Mouse (Mus musculus): ENCODE data around the gene Gucy2c. TPM values are rescaled to one million over a fixed set of nuclear protein-coding genes. Genes with fewer than 3 reads are reported as not detected.

The Gucy2c gene
- total RNA-seq, 2 experiments from 2014 or later, result 0.26 to 0.47 TPM

GRCm38 (mm10) chr6:136742352-136743118 lies 39.0 kb downstream of the Gucy2c start:
- DNase-seq (ENCODE audit: low spot score in 2 of 2), result peak; percentile 86 to 91

GRCm38 (mm10) chr6:136741281-136741680 lies 40.3 kb downstream of the Gucy2c start:
- DNase-seq (ENCODE audit: low spot score in 2 of 2), result no peak

GRCm38 (mm10) chr6:136735766-136736165 lies 45.8 kb downstream of the Gucy2c start:
- no peak for DNase-seq (ENCODE audit: low spot score in 2 of 2)

- DNase-seq (ENCODE audit: low spot score in 2 of 2), result no peak
These were observed 53.4 kb downstream of the Gucy2c start for GRCm38 (mm10) chr6:136728144-136728543.

GRCm38 (mm10) chr6:136723171-136723570 lies 58.4 kb downstream of the Gucy2c start:
- no peak for DNase-seq (ENCODE audit: low spot score in 2 of 2)

- no peak for DNase-seq (ENCODE audit: low spot score in 2 of 2)
These were observed 59.0 kb downstream of the Gucy2c start for GRCm38 (mm10) chr6:136722565-136722964.

GRCm38 (mm10) chr6:136721925-136722324 lies 59.6 kb downstream of the Gucy2c start:
- DNase-seq (ENCODE audit: low spot score in 2 of 2), result peak; percentile 53 to 67

GRCm38 (mm10) chr6:136720436-136720835 lies 61.1 kb downstream of the Gucy2c start:
- no peak for DNase-seq (ENCODE audit: low spot score in 2 of 2)

GRCm38 (mm10) chr6:136715881-136716431 lies 65.6 kb downstream of the Gucy2c start:
- DNase-seq (ENCODE audit: low spot score in 2 of 2), result no peak

GRCm38 (mm10) chr6:136714097-136714496 lies 67.5 kb downstream of the Gucy2c start:
- no peak for DNase-seq (ENCODE audit: low spot score in 2 of 2)

- DNase-seq (ENCODE audit: low spot score in 2 of 2), result no peak
These were observed 71.2 kb downstream of the Gucy2c start for GRCm38 (mm10) chr6:136710408-136710807.

GRCm38 (mm10) chr6:136708597-136708996 lies 73.0 kb downstream of the Gucy2c start:
- DNase-seq (ENCODE audit: low spot score in 2 of 2), result no peak

- DNase-seq (ENCODE audit: low spot score in 2 of 2), result no peak
These were observed 79.7 kb downstream of the Gucy2c start for GRCm38 (mm10) chr6:136701878-136702277.

- no peak for DNase-seq (ENCODE audit: low spot score in 2 of 2)
These were observed 80.4 kb downstream of the Gucy2c start for GRCm38 (mm10) chr6:136701185-136701584.

GRCm38 (mm10) chr6:136691314-136691713 lies 90.3 kb downstream of the Gucy2c start:
- DNase-seq (ENCODE audit: low spot score in 2 of 2), result no peak

- DNase-seq (ENCODE audit: low spot score in 2 of 2), result no peak
These were observed 91.0 kb downstream of the Gucy2c start for GRCm38 (mm10) chr6:136690527-136690926.

- no peak for DNase-seq (ENCODE audit: low spot score in 2 of 2)
These were observed 91.7 kb downstream of the Gucy2c start for GRCm38 (mm10) chr6:136689790-136690413.

- no peak for DNase-seq (ENCODE audit: low spot score in 2 of 2)
These were observed 96.1 kb downstream of the Gucy2c start for GRCm38 (mm10) chr6:136685433-136685832.

- no peak for DNase-seq (ENCODE audit: low spot score in 2 of 2)
These were observed 97.9 kb downstream of the Gucy2c start for GRCm38 (mm10) chr6:136683410-136684334.

- no peak for DNase-seq (ENCODE audit: low spot score in 2 of 2)
These were observed 102.2 kb downstream of the Gucy2c start for GRCm38 (mm10) chr6:136679381-136679780.

- no peak for DNase-seq (ENCODE audit: low spot score in 2 of 2)
These were observed 106.6 kb downstream of the Gucy2c start for GRCm38 (mm10) chr6:136674935-136675334.

All from left cerebral cortex, adult 18-20 months (tissue).